Mouse (Mus musculus): Measurements from ENCODE around the gene Atp6v0d1. TPM values are rescaled to one million over a fixed set of nuclear protein-coding genes. Genes with fewer than 3 reads are reported as not detected.

Atp6v0d1 gene
- 235 and 254 TPM in 2 replicates for polyA plus RNA-seq (2014; fragmentation: Nextera tagmentation; extraction: Ambion mirVana)

- Histone ChIP-seq H3K9me3 (ENCODE audit: control insufficient read depth, low read length) (no peaks in the 10 kb centered on the region), H3K4me3 (ENCODE audit: low read depth, low read length) (peak within 1 kb of the TSS; percentile 89), H3K4me2 (ENCODE audit: low read depth, low read length) (peak within 1 kb of the TSS; percentile 89), H3K4me1 (ENCODE audit: control insufficient read depth, insufficient read depth, low read length) (peaks cover 24% of the 10 kb centered on the region), H3K27ac (ENCODE audit: low read depth, low read length) (peak within 1 kb of the TSS; percentile 92), H3K27me3 (ENCODE audit: control insufficient read depth, insufficient read depth, low read length) (no peaks in the 10 kb centered on the region), H3K9ac (replicated peaks; ENCODE audit: low read depth, low read length) (peak within 1 kb of the TSS; percentile 85), H3K36me3 (ENCODE audit: control insufficient read depth, insufficient read depth, low read length) (no peaks in the 10 kb centered on the region)
- WGBS = 3% methylated on average over 52 of the region's 53 CpGs
- peak; percentile 99 for ATAC-seq (ENCODE audit: low read depth)
Observed at GRCm38 (mm10) chr8:105565952-105566702, at the start of gene Atp6v0d1. Gene Atp6v0d1 (minus strand): TSS chr8:105566047.

- peak; percentile 50; the same call in 1 of the 2 replicates for ATAC-seq (ENCODE audit: low read depth)
- WGBS = under 1% methylated on average over 49 of the region's 50 CpGs
- H3K9me3 ChIP-seq (ENCODE audit: control insufficient read depth, low read length) = no peaks in the 10 kb centered on the region
- H3K4me2 ChIP-seq (ENCODE audit: low read depth, low read length) = peak overlapping the region; percentile 79
- H3K4me3 ChIP-seq (ENCODE audit: low read depth, low read length) = peak overlapping the region; percentile 39
- H3K27ac ChIP-seq (ENCODE audit: low read depth, low read length) = no peak overlapping the region
- peak overlapping the region; percentile 53 for H3K9ac ChIP-seq (replicated peaks; ENCODE audit: low read depth, low read length)
- H3K36me3 ChIP-seq (ENCODE audit: control insufficient read depth, insufficient read depth, low read length) = peaks cover 26% of the 10 kb centered on the region
- H3K27me3 ChIP-seq (ENCODE audit: control insufficient read depth, insufficient read depth, low read length) = peaks cover 7% of the 10 kb centered on the region
- peaks cover 11% of the 10 kb centered on the region for H3K4me1 ChIP-seq (ENCODE audit: control insufficient read depth, insufficient read depth, low read length)
Observed at GRCm38 (mm10) chr8:105613830-105614511, 48.1 kb upstream of the Atp6v0d1 start.

- peaks cover 19% of the 10 kb centered on the region for H3K36me3 ChIP-seq (ENCODE audit: control insufficient read depth, insufficient read depth, low read length)
- no peak overlapping the region for H3K9ac ChIP-seq (replicated peaks; ENCODE audit: low read depth, low read length)
- no peak overlapping the region for H3K27ac ChIP-seq (ENCODE audit: low read depth, low read length)
- 0 out of 2 replicates have a peak overlapping the region, but pooled peaks have one; percentile 18 for H3K4me2 ChIP-seq (ENCODE audit: low read depth, low read length)
- H3K4me1 ChIP-seq (ENCODE audit: control insufficient read depth, insufficient read depth, low read length) = peaks cover 11% of the 10 kb centered on the region
- no peak overlapping the region for H3K4me3 ChIP-seq (ENCODE audit: low read depth, low read length)
- peaks cover 7% of the 10 kb centered on the region for H3K27me3 ChIP-seq (ENCODE audit: control insufficient read depth, insufficient read depth, low read length)
- H3K9me3 ChIP-seq (ENCODE audit: control insufficient read depth, low read length) = no peaks in the 10 kb centered on the region
- WGBS = 7% methylated on average over 20 of the region's 20 CpGs
- ATAC-seq (ENCODE audit: low read depth) = no peak
Observed at GRCm38 (mm10) chr8:105613037-105613436, 47.2 kb upstream of the Atp6v0d1 start.

- peaks cover 7% of the 10 kb centered on the region for H3K36me3 ChIP-seq (ENCODE audit: control insufficient read depth, insufficient read depth, low read length)
- H3K4me2 ChIP-seq (ENCODE audit: low read depth, low read length) = no peak overlapping the region
- no peaks in the 10 kb centered on the region for H3K9me3 ChIP-seq (ENCODE audit: control insufficient read depth, low read length)
- no peak for ATAC-seq (ENCODE audit: low read depth)
- H3K4me1 ChIP-seq (ENCODE audit: control insufficient read depth, insufficient read depth, low read length) = peaks cover 17% of the 10 kb centered on the region
- H3K27me3 ChIP-seq (ENCODE audit: control insufficient read depth, insufficient read depth, low read length) = peaks cover 7% of the 10 kb centered on the region
- H3K9ac ChIP-seq (replicated peaks; ENCODE audit: low read depth, low read length) = no peak overlapping the region
- no peak overlapping the region for H3K4me3 ChIP-seq (ENCODE audit: low read depth, low read length)
- no peak overlapping the region for H3K27ac ChIP-seq (ENCODE audit: low read depth, low read length)
- 88% methylated on average over 9 of the region's 9 CpGs for WGBS
Observed at GRCm38 (mm10) chr8:105611836-105612235, 46.0 kb upstream of the Atp6v0d1 start.

GRCm38 (mm10) chr8:105609771-105610170 is 43.9 kb upstream of the Atp6v0d1 start:
- Histone ChIP-seq H3K9ac (replicated peaks; ENCODE audit: low read depth, low read length) (no peak overlapping the region), H3K27me3 (ENCODE audit: control insufficient read depth, insufficient read depth, low read length) (peaks cover 7% of the 10 kb centered on the region), H3K4me1 (ENCODE audit: control insufficient read depth, insufficient read depth, low read length) (peaks cover 21% of the 10 kb centered on the region), H3K9me3 (ENCODE audit: control insufficient read depth, low read length) (no peaks in the 10 kb centered on the region), H3K4me3 (ENCODE audit: low read depth, low read length) (no peak overlapping the region), H3K27ac (ENCODE audit: low read depth, low read length) (no peak overlapping the region), H3K36me3 (ENCODE audit: control insufficient read depth, insufficient read depth, low read length) (no peaks in the 10 kb centered on the region), H3K4me2 (ENCODE audit: low read depth, low read length) (no peak overlapping the region)
- no peak for ATAC-seq (ENCODE audit: low read depth)
- WGBS = 76% methylated on average over 4 of the region's 4 CpGs

GRCm38 (mm10) chr8:105609355-105609754 is 43.5 kb upstream of the Atp6v0d1 start:
- no peak overlapping the region for H3K27ac ChIP-seq (ENCODE audit: low read depth, low read length)
- no peak for ATAC-seq (ENCODE audit: low read depth)
- no peak overlapping the region for H3K4me3 ChIP-seq (ENCODE audit: low read depth, low read length)
- WGBS = 82% methylated on average over 2 of the region's 2 CpGs
- H3K4me1 ChIP-seq (ENCODE audit: control insufficient read depth, insufficient read depth, low read length) = peaks cover 25% of the 10 kb centered on the region
- no peak overlapping the region for H3K9ac ChIP-seq (replicated peaks; ENCODE audit: low read depth, low read length)
- H3K4me2 ChIP-seq (ENCODE audit: low read depth, low read length) = no peak overlapping the region
- no peaks in the 10 kb centered on the region for H3K36me3 ChIP-seq (ENCODE audit: control insufficient read depth, insufficient read depth, low read length)
- peaks cover 7% of the 10 kb centered on the region for H3K27me3 ChIP-seq (ENCODE audit: control insufficient read depth, insufficient read depth, low read length)
- H3K9me3 ChIP-seq (ENCODE audit: control insufficient read depth, low read length) = no peaks in the 10 kb centered on the region

- H3K4me2 ChIP-seq (ENCODE audit: low read depth, low read length) = 0 out of 2 replicates have a peak overlapping the region, but pooled peaks have one; percentile 96
- no peak overlapping the region for H3K27ac ChIP-seq (ENCODE audit: low read depth, low read length)
- 23% methylated on average over 4 of the region's 4 CpGs for WGBS
Observed at GRCm38 (mm10) chr8:105607684-105608083, 41.8 kb upstream of the Atp6v0d1 start.

GRCm38 (mm10) chr8:105607062-105607461 is 41.2 kb upstream of the Atp6v0d1 start:
- H3K9ac ChIP-seq (replicated peaks; ENCODE audit: low read depth, low read length) = peak overlapping the region; percentile 91
- peak overlapping the region; percentile 88; the same call in 1 of the 2 replicates for H3K27ac ChIP-seq (ENCODE audit: low read depth, low read length)
- ATAC-seq (ENCODE audit: low read depth) = no peak
- 4% methylated on average over 10 of the region's 10 CpGs for WGBS
- no peaks in the 10 kb centered on the region for H3K27me3 ChIP-seq (ENCODE audit: control insufficient read depth, insufficient read depth, low read length)
- H3K4me1 ChIP-seq (ENCODE audit: control insufficient read depth, insufficient read depth, low read length) = peaks cover 16% of the 10 kb centered on the region
- no peaks in the 10 kb centered on the region for H3K9me3 ChIP-seq (ENCODE audit: control insufficient read depth, low read length)
- H3K4me3 ChIP-seq (ENCODE audit: low read depth, low read length) = peak overlapping the region; percentile 85
- no peaks in the 10 kb centered on the region for H3K36me3 ChIP-seq (ENCODE audit: control insufficient read depth, insufficient read depth, low read length)
- H3K4me2 ChIP-seq (ENCODE audit: low read depth, low read length) = peak overlapping the region; percentile 96

More at GRCm38 (mm10) chr8:105607684-105608083, 41.8 kb upstream of the Atp6v0d1 start:
- no peak for ATAC-seq (ENCODE audit: low read depth)
- Histone ChIP-seq H3K9ac (replicated peaks; ENCODE audit: low read depth, low read length) (no peak overlapping the region), H3K4me1 (ENCODE audit: control insufficient read depth, insufficient read depth, low read length) (peaks cover 16% of the 10 kb centered on the region), H3K27me3 (ENCODE audit: control insufficient read depth, insufficient read depth, low read length) (peaks cover 2% of the 10 kb centered on the region; the same call in 1 of the 2 replicates), H3K9me3 (ENCODE audit: control insufficient read depth, low read length) (no peaks in the 10 kb centered on the region), H3K36me3 (ENCODE audit: control insufficient read depth, insufficient read depth, low read length) (no peaks in the 10 kb centered on the region), H3K4me3 (ENCODE audit: low read depth, low read length) (no peak overlapping the region)

All from neural tube, embryonic 14.5 days (tissue).